Mouse (Mus musculus): ENCODE measurements at regions not wholly inside any gene's neighbourhood (a gene's known extent, or its start where the extent isn't known, plus 50 kb on each side); places are given as distances from the start of the nearest gene placed in this dataset.

- H3K9me3 ChIP-seq, result no peaks in the 10 kb centered on the region
- H3K9ac ChIP-seq (replicated peaks), result no peak overlapping the region
- no peak overlapping the region for H3K4me3 ChIP-seq (replicated peaks)
- WGBS, result 59% methylated on average over 8 of the region's 8 CpGs
- no peak overlapping the region for H3K4me2 ChIP-seq
- no peaks in the 10 kb centered on the region for H3K27me3 ChIP-seq
- no peak overlapping the region for H3K27ac ChIP-seq
- ATAC-seq (ENCODE audit: insufficient number of reproducible peaks, insufficient read depth, low FRiP score, low TSS enrichment, low read depth), result no peak
- no peaks in the 10 kb centered on the region for H3K36me3 ChIP-seq
- no peaks in the 10 kb centered on the region for H3K4me1 ChIP-seq (replicated peaks)
Observed at GRCm38 (mm10) chr1:174999265-175000200, 77.9 kb upstream of the Grem2 start.

- no peaks in the 10 kb centered on the region for H3K27me3 ChIP-seq
- no peak overlapping the region for H3K9ac ChIP-seq (replicated peaks)
- no peaks in the 10 kb centered on the region for H3K36me3 ChIP-seq
- no peak for ATAC-seq (ENCODE audit: insufficient number of reproducible peaks, insufficient read depth, low FRiP score, low TSS enrichment, low read depth)
- H3K4me1 ChIP-seq (replicated peaks), result no peaks in the 10 kb centered on the region
- H3K9me3 ChIP-seq, result no peaks in the 10 kb centered on the region
- H3K27ac ChIP-seq, result no peak overlapping the region
- 89% methylated on average over 4 of the region's 4 CpGs for WGBS
- no peak overlapping the region for H3K4me3 ChIP-seq (replicated peaks)
- H3K4me2 ChIP-seq, result no peak overlapping the region
Observed at GRCm38 (mm10) chr1:174992520-174992919, 70.9 kb upstream of the Grem2 start.

GRCm38 (mm10) chr1:174988590-174988989 lies 67.0 kb upstream of the Grem2 start:
- H3K9me3 ChIP-seq, result no peaks in the 10 kb centered on the region
- 74% methylated on average over 5 of the region's 5 CpGs for WGBS
- H3K27me3 ChIP-seq, result no peaks in the 10 kb centered on the region
- no peak overlapping the region for H3K4me3 ChIP-seq (replicated peaks)
- no peak for ATAC-seq (ENCODE audit: insufficient number of reproducible peaks, insufficient read depth, low FRiP score, low TSS enrichment, low read depth)
- no peak overlapping the region for H3K4me2 ChIP-seq
- no peaks in the 10 kb centered on the region for H3K36me3 ChIP-seq
- no peak overlapping the region for H3K9ac ChIP-seq (replicated peaks)
- no peak overlapping the region for H3K27ac ChIP-seq
- no peaks in the 10 kb centered on the region for H3K4me1 ChIP-seq (replicated peaks)

- H3K4me2 ChIP-seq, result no peak overlapping the region
- no peak overlapping the region for H3K4me3 ChIP-seq (replicated peaks)
- ATAC-seq (ENCODE audit: insufficient number of reproducible peaks, insufficient read depth, low FRiP score, low TSS enrichment, low read depth), result peak; percentile 68; the same call in 1 of the 2 replicates
- no peaks in the 10 kb centered on the region for H3K9me3 ChIP-seq
- 45% methylated on average over 6 of the region's 6 CpGs for WGBS
- H3K27me3 ChIP-seq, result no peaks in the 10 kb centered on the region
- H3K4me1 ChIP-seq (replicated peaks), result no peaks in the 10 kb centered on the region
- H3K27ac ChIP-seq, result no peak overlapping the region
- no peaks in the 10 kb centered on the region for H3K36me3 ChIP-seq
- no peak overlapping the region for H3K9ac ChIP-seq (replicated peaks)
Observed at GRCm38 (mm10) chr1:174971895-174972294, 50.3 kb upstream of the Grem2 start.

All from limb, embryonic 12.5 days (tissue).